Mouse (Mus musculus) lung, postnatal 0 days (tissue): ENCODE results near the gene Eps8.

ENCODE experiments used
- CTCF ChIP-seq: IDR thresholded peaks from 2 replicates; pipeline ENCODE4 v1.5.1; 2016; ENCODE audit warnings: antibody characterized with exemption, mild to moderate bottlenecking
- EP300 ChIP-seq: IDR thresholded peaks from 2 replicates; pipeline ENCODE4 v1.6.1; 2016; ENCODE audit warnings: antibody characterized with exemption, mild to moderate bottlenecking, control low read depth

DNA sequence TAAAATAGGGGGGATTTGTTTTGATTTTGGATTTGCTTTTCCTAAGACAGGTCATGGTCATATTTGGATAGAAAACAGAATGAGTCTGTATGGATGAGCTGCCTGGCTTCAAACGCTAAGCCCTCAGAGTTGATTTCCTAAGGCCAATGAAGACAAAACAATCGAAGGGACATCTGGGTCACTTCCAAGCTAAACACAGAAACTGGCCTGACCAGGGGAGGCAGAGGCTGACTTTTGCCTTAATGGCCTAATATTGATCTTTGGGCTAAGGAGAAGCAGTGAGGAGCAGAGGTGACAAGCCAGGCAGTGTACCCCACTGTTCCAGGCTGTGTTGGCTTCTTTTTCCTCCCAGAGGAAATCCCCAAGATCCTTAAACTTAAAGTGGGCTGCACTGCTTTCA is 33.7 kb downstream of the Eps8 start:
- TF ChIP-seq EP300, result no peak
- TF ChIP-seq CTCF, result no peak
